Mouse (Mus musculus): ENCODE data around the gene Atp6v1e2. TPM values are rescaled to one million over a fixed set of nuclear protein-coding genes. Genes with fewer than 3 reads are reported as not detected.

Atp6v1e2 gene
- total RNA-seq, 2 experiments from 2014 or later: not detected

GRCm38 (mm10) chr17:86895191-86895590 lies 52.5 kb downstream of the Atp6v1e2 start:
- intact Hi-C loops (cut with DNase I): no loop called here
- DNase-seq: no peak

Other genes starting within 250 kb of the Atp6v1e2 start
- 100 to 1,000 TPM; 259 to 278 TPM for gene Epas1, start 194.2 kb downstream of the Atp6v1e2 start, total RNA-seq (2021)
- gene Tmem247, start 30.5 kb downstream of the Atp6v1e2 start, total RNA-seq (2021): not detected
- 100 to 1,000 TPM; 165 to 168 TPM for gene Rhoq, start 15.2 kb upstream of the Atp6v1e2 start, total RNA-seq (2021)
- gene Pigf, start 77.5 kb upstream of the Atp6v1e2 start, total RNA-seq (2021): 1 to 10 TPM; 4.0 to 4.8 TPM
- 10 to 100 TPM; 44.2 to 47.3 TPM for gene Cript, start 77.7 kb upstream of the Atp6v1e2 start, total RNA-seq (2021)
- gene Socs5, start 159.8 kb upstream of the Atp6v1e2 start, total RNA-seq (2021): 10 to 100 TPM; 30.3 to 32.8 TPM